Mouse (Mus musculus) testis, adult 2 months (tissue): ENCODE data around the gene Mtus2. TPM values are rescaled to one million over a fixed set of nuclear protein-coding genes. Genes with fewer than 3 reads are reported as not detected.

Experiments used
- H3K27ac ChIP-seq: fragments of 200-500 bp; 2 replicates; pipeline ENCODE4 v1.5.1; 2012; ENCODE audit warnings: low read depth, low read length; ENCODE audit not compliant: control insufficient read depth, insufficient read depth
- H3K27me3 ChIP-seq: fragments of 200-500 bp; 2 replicates; pipeline ENCODE4 v1.6.1; 2012; ENCODE audit warnings: mild to moderate bottlenecking, low read length, moderate library complexity; ENCODE audit not compliant: control insufficient read depth, insufficient read depth
- H3K36me3 ChIP-seq: fragments of 200-500 bp; 2 replicates; pipeline ENCODE4 v1.6.1; 2012; ENCODE audit warnings: mild to moderate bottlenecking, low read length; ENCODE audit not compliant: control insufficient read depth, insufficient read depth
- H3K4me1 ChIP-seq: fragments of 200-500 bp; 2 replicates; pipeline ENCODE4 v1.6.1; 2012; ENCODE audit warnings: low read length; ENCODE audit not compliant: control insufficient read depth, insufficient read depth
- H3K4me3 ChIP-seq: fragments of 200-500 bp; 2 replicates; pipeline ENCODE4 v1.5.1; 2012; ENCODE audit warnings: low read depth, mild to moderate bottlenecking, low read length, moderate library complexity, mixed read lengths; ENCODE audit not compliant: control insufficient read depth
- CTCF ChIP-seq: fragments of 200-500 bp; IDR thresholded peaks from 2 replicates; pipeline ENCODE4 v1.5.1; 2012; ENCODE audit warnings: low read depth, mild to moderate bottlenecking, inconsistent platforms, low read length, moderate library complexity; ENCODE audit not compliant: control insufficient read depth, insufficient read depth, insufficient replicate concordance
- POLR2A ChIP-seq: fragments of 200-500 bp; IDR thresholded peaks from 2 replicates; pipeline ENCODE4 v1.6.1; 2012; ENCODE audit warnings: low read depth, mild to moderate bottlenecking, inconsistent platforms, low read length, moderate library complexity; ENCODE audit not compliant: control insufficient read depth
- polyA plus RNA-seq: library from polyadenylated mRNA; depleted of rRNA; stranded (reverse); fragments of >200 nt; gene quantifications from 2 replicates; pipeline ENCODE4 v1.2.3, GENCODE M21; 2012

The Mtus2 gene
- polyA plus RNA-seq, 1 experiment, result 1.8 TPM

DNA sequence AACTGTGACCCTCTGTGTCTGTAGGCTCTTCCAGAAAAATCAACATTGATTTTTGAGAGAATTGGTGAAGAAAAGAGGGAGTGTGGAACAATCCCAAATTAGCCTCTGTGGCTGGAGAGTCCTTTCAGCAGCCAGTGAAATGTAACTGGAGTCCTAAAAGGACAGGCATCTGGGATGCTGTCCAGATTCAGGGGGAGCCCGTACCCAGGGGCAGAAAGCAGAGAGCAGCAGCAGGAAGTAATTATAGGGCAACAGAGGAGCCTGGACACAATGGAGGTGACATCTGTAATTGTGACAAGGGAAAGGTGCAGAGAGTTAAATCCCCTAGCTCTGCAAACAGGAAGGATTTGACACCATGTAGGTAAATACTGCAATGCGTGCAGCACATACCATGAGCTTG lies 291.1 kb downstream of the Mtus2 start:
- Histone ChIP-seq H3K27me3 (no peaks in the 10 kb centered on the region), H3K4me1 (no peaks in the 10 kb centered on the region), H3K4me3 (no peak overlapping the region), H3K36me3 (no peaks in the 10 kb centered on the region), H3K27ac (no peak overlapping the region)
- TF ChIP-seq CTCF (no peak), POLR2A (no peak)

GRCm38 (mm10) chr5:148251847-148252246 lies 294.7 kb downstream of the Mtus2 start:
- no peaks in the 10 kb centered on the region for H3K27me3 ChIP-seq
- TF ChIP-seq POLR2A, result no peak
- TF ChIP-seq CTCF, result no peak
- no peak overlapping the region for H3K27ac ChIP-seq
- H3K4me3 ChIP-seq, result no peak overlapping the region
- no peaks in the 10 kb centered on the region for H3K36me3 ChIP-seq
- H3K4me1 ChIP-seq, result no peaks in the 10 kb centered on the region

GRCm38 (mm10) chr5:148262016-148262415 lies 304.9 kb downstream of the Mtus2 start:
- H3K36me3 ChIP-seq, result no peaks in the 10 kb centered on the region
- H3K27me3 ChIP-seq, result 0 out of 2 replicates have a peak, but pooled peaks cover 2% of the 10 kb centered on the region
- H3K4me3 ChIP-seq, result no peak overlapping the region
- TF ChIP-seq POLR2A (no peak), CTCF (no peak)
- peaks cover 6% of the 10 kb centered on the region for H3K4me1 ChIP-seq
- no peak overlapping the region for H3K27ac ChIP-seq

GRCm38 (mm10) chr5:148264819-148265707 lies 307.9 kb downstream of the Mtus2 start:
- Histone ChIP-seq H3K27me3 (0 out of 2 replicates have a peak, but pooled peaks cover 2% of the 10 kb centered on the region), H3K27ac (no peak overlapping the region), H3K4me3 (peak overlapping the region; percentile 54), H3K4me1 (peaks cover 6% of the 10 kb centered on the region), H3K36me3 (no peaks in the 10 kb centered on the region)
- TF ChIP-seq CTCF (no peak), POLR2A (no peak)

- TF ChIP-seq CTCF, result no peak
- TF ChIP-seq POLR2A, result no peak
- no peak overlapping the region for H3K4me3 ChIP-seq
- no peak overlapping the region for H3K27ac ChIP-seq
- 0 out of 2 replicates have a peak, but pooled peaks cover 2% of the 10 kb centered on the region for H3K27me3 ChIP-seq
- H3K36me3 ChIP-seq, result no peaks in the 10 kb centered on the region
- H3K4me1 ChIP-seq, result peaks cover 6% of the 10 kb centered on the region
Measured at GRCm38 (mm10) chr5:148266841-148267240, 309.7 kb downstream of the Mtus2 start.

GRCm38 (mm10) chr5:148267446-148267845 lies 310.3 kb downstream of the Mtus2 start:
- no peak overlapping the region for H3K4me3 ChIP-seq
- TF ChIP-seq POLR2A, result no peak
- TF ChIP-seq CTCF, result no peak
- H3K27ac ChIP-seq, result no peak overlapping the region
- H3K27me3 ChIP-seq, result 0 out of 2 replicates have a peak, but pooled peaks cover 2% of the 10 kb centered on the region
- H3K4me1 ChIP-seq, result peaks cover 6% of the 10 kb centered on the region
- no peaks in the 10 kb centered on the region for H3K36me3 ChIP-seq

DNA sequence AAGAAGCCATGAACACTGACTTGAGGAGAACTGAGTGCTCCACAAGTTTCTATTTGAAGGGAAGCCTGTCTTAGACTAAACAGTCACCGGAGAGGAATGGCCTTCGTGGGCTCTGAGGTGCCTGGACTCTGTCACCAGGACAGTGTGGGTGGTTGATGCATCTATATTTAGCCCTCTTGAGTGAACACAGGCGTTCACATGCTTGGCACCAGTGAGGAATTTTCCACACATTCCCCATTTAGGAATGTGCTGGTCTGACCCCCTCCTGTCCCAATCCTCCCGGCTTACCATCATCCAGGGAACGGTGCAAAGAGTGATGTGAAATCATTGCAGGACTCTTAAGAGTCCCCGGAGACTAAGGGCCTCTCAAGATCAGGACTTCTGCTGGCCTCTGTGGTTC lies 314.9 kb downstream of the Mtus2 start:
- TF ChIP-seq POLR2A (no peak), CTCF (no peak)
- Histone ChIP-seq H3K27ac (no peak overlapping the region), H3K27me3 (no peaks in the 10 kb centered on the region), H3K4me3 (no peak overlapping the region), H3K4me1 (no peaks in the 10 kb centered on the region), H3K36me3 (no peaks in the 10 kb centered on the region)
